Mouse (Mus musculus) inflammation-experienced regulatory T-cells (primary cell): ENCODE data around the gene Med21. TPM values are rescaled to one million over a fixed set of nuclear protein-coding genes. Genes with fewer than 3 reads are reported as not detected.

Experiments
- polyA plus RNA-seq, 2 experiments: library from polyadenylated mRNA; unstranded; fragments of 100-300 nt; shearing (Covaris generic); gene quantifications; one replicate each; pipeline ENCODE4 v1.2.1; 2017

The Med21 gene
- 10 to 100 TPM; 67.7 to 99.4 TPM for polyA plus RNA-seq

DNA sequence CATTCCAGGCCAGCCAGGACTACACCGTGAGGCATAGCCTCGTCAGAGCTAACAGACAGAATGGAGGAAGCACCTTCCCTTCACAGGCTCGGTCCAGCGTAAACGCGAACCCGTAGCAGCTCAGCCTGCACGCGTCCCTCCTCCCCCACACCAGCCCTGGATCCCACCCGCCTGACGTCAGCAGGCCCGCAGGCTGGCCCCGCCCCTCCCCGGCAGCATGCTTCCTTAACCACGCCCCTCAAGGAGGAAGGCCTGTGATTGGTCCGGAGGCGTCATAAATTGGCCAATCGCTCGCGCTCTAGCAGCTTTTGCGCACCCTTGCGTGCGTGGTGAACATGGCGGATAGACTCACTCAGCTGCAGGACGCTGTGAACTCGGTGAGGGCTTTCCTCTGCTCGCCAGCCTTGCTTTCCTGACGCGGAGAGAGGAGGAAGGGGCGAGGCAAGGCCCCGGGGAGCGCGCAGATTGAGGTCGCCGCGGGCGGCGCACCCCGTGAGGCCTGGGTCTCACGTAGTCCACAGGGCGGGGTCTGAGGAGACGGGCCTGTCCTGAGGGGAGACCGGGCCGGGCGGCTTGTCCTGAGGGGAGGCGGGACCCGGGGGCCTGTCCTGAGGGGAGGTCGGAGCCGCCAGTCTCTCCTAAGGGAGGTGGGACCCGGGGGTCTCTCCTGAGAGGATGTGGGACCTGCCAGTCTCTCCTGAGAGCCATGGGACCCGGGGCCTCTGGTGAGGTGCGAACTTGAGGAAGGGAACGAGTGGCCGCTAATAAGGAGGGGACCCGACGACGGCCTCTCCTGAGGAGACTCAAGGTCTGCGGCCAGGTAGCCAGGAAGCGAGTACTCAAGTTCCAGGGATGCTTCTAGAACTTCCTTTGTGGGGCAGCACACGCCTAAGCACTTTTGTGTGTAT, at the start of gene Med21, which contains the start of gene Tm7sf3:
Gene Med21 (plus strand): TSS at position 272 of the 908 bp plus-strand sequence.
Gene Tm7sf3 (minus strand): TSS at position 549 of the 908 bp plus-strand sequence.

Other genes with a start within 250 kb of the Med21 start
- 100 to 1,000 TPM; 210 to 217 TPM for gene Itpr2, start 140.3 kb upstream of the Med21 start, polyA plus RNA-seq
- 100 to 1,000 TPM; 164 to 194 TPM for gene Fgfr1op2, start 65.3 kb upstream of the Med21 start, polyA plus RNA-seq
- gene Ints13, start 64.7 kb upstream of the Med21 start, polyA plus RNA-seq: 10 to 100 TPM; 77.9 to 96.5 TPM
- gene Tm7sf3, start 277 bp downstream of the Med21 start, polyA plus RNA-seq: 10 to 100 TPM; 25.0 to 30.4 TPM
- gene Stk38l, start 82.4 kb downstream of the Med21 start, polyA plus RNA-seq: 1 to 10 TPM; 8.8 to 9.5 TPM
- gene Arntl2, start 153.5 kb downstream of the Med21 start, polyA plus RNA-seq: 1 to 10 TPM in 1 of 2 experiments, under 1 TPM in 1; 0.25 to 1.9 TPM
- gene Smco2, start 207.6 kb downstream of the Med21 start, polyA plus RNA-seq: 1 to 10 TPM in 1 of 2 experiments, not detected in 1; 1.2 TPM
- gene Ppfibp1, start 245.9 kb downstream of the Med21 start, polyA plus RNA-seq: 10 to 100 TPM in 1 of 2 experiments, 1 to 10 TPM in 1; 7.7 to 13.1 TPM